Mouse (Mus musculus): ENCODE measurements at regions not wholly inside any gene's neighbourhood (a gene's known extent, or its start where the extent isn't known, plus 50 kb on each side); places are given as distances from the start of the nearest gene placed in this dataset.
A peak's percentile ranks its signal among the peaks of the same experiment; 100 is the strongest.

GRCm38 (mm10) chr9:42196552-42196951 lies 67.5 kb downstream of the Sc5d start:
- DNase-seq (ENCODE audit: low spot score), result no peak

GRCm38 (mm10) chr9:42196110-42196509 lies 67.9 kb downstream of the Sc5d start:
- no peak for DNase-seq (ENCODE audit: low spot score)

- DNase-seq (ENCODE audit: low spot score), result no peak
Measured at GRCm38 (mm10) chr9:42195651-42196050, 68.4 kb downstream of the Sc5d start.

- DNase-seq (ENCODE audit: low spot score), result no peak
Measured at GRCm38 (mm10) chr9:42194939-42195338, 69.1 kb downstream of the Sc5d start.

DNA sequence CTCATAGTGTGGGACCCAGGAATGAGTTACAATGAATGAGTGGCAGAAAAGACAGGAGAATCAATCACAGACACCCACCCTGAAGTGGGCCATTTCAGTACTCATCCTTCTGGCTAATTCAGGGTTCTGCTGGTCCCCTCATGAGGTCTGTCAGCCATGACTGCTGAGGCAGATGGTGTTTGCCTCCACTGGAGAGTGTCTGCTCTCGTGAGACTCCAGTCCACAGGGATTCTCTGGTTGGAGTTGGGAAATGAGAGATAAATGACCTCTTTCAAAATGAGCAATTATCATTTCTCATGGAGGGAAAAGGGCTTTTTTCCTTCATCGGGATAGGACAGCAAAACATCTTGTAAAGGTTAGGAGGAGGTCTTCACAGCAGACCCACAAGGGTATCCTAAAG lies 69.9 kb downstream of the Sc5d start:
- DNase-seq (ENCODE audit: low spot score), result no peak

- no peak for DNase-seq (ENCODE audit: low spot score)
Measured at GRCm38 (mm10) chr9:42192967-42193733, 69.1 kb upstream of the Sorl1 start.

GRCm38 (mm10) chr9:42187371-42188228 lies 63.5 kb upstream of the Sorl1 start:
- DNase-seq (ENCODE audit: low spot score), result peak; percentile 32

- DNase-seq (ENCODE audit: low spot score), result no peak
Measured at GRCm38 (mm10) chr9:42184104-42184635, 60.1 kb upstream of the Sorl1 start.

DNA sequence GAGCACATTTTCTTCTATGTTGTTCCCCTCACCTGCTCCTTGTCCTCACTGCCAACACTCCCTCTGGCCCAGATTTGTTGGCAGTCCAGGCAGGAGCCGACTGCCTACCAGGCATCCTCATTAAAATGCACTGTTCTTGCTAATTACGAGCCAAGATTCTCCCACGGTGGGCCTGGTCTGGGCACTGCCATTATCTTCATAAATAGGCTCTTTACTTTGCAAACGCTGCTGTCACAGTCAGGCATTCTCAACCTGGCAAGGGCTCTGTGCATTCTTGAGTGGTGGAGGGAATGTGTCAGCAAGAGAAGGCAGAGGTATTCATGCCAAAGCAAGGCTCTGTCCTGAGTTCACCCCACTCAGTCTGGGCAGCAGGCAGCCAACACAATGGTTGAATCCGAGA lies 59.4 kb upstream of the Sorl1 start:
- peak; percentile 35 for DNase-seq (ENCODE audit: low spot score)

DNA sequence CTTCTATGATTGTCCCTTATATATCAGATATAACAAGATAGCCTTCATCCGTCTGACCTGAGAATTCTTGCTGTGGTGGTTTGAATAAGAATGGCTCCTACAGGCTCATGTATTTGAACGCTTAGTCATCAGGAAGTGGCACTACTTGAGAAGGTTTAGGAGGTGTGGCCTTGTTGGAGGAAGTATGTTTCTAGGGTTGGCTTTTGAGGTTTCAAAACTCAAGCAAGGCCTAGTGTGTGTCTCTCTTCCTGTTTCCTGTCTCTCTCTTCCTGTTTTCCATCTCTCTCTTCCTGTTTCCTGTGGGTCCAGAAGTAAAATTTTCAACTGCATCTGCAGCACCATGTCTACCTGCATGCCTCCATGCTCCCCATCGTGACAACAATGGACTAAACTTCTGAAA lies 58.3 kb upstream of the Sorl1 start:
- no peak for DNase-seq (ENCODE audit: low spot score)

- DNase-seq (ENCODE audit: low spot score), result peak; percentile 67
Measured at GRCm38 (mm10) chr9:42180152-42180551, 56.1 kb upstream of the Sorl1 start.

DNA sequence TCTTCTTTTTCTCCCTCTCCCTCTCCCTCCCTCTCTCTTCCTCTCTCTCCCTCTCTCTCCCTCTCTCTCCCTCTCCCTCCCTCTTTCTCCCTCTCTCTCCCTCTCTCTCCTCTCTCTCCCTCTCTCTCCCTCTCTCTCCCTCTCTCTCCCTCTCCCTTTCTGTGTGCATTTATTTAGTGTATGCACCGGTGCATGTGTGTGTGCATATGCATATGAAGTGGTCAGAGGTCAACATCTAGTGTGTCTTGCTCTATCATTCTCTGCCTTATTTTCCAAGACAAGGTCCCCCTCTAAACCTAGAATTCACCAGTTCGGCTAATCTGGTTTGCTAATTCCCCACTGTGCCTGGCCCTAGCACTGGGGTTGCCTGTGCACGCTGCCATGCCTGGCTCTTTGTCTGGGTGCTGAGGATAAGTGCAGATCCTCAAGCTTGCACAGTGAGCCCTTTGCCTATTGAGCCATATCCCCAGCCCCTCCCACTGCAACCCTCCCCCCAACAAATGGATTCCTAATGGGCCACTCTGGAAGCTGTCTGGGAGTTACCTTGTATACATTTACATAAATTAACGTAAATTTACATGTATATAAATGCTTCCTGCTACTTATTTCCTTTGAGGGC lies 54.8 kb upstream of the Sorl1 start:
- no peak for DNase-seq (ENCODE audit: low spot score)

DNA sequence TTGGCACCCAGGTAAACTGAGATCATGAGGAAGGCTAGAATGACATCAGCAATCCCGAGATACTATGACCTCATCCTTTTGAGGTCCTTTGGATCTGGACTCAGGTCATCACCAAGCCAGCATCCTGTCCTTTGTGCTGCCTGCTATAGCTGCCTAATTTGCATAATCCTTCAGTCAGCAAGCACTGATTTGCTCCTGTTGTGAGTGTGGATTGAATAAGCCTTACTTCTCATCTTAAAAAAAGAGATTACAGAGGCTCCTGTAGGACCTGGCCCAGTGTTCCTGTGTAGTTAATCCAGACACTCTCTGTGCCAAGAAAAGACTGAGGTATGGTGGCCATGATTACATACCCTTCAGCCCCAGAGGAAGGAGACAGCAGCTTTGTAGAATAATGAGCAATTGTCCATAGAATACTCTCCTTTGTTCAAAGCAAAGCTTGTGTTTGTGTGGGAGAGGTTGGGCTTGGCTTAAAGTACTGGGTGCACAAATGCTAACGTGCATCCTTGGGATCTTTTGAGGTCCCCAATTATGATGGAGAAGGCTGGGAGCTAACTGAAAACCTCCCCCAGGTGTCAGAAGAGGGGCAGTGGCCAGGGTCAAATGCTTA lies 50.4 kb upstream of the Sorl1 start:
- DNase-seq (ENCODE audit: low spot score), result no peak

Measured in adipocyte (in vitro differentiated cells).